Mouse (Mus musculus) left cerebral cortex, adult 2 months (tissue): ENCODE measurements around the gene Nrp1. TPM values are rescaled to one million over a fixed set of nuclear protein-coding genes. Genes with fewer than 3 reads are reported as not detected.

Experiments used
- DNase-seq, 2 experiments: peaks; one replicate each; pipeline ENCODE4 v3.0.0; 2021 to 2022; ENCODE audit warnings: low spot score in 2 of 2, mixed read lengths in 1 of 2; ENCODE audit errors: extremely low spot score in 1 of 2
- H3K27ac ChIP-seq: fragments of 200-600 bp; 2 replicates; pipeline ENCODE4 v1.8.1; 2022
- H3K4me3 ChIP-seq: fragments of 200-600 bp; 2 replicates; pipeline ENCODE4 v1.8.1; 2022
- CTCF ChIP-seq: fragments of 200-600 bp; IDR thresholded peaks from 2 replicates; pipeline ENCODE4 v1.8.1; 2022; ENCODE audit warnings: antibody characterized with exemption, mild to moderate bottlenecking, moderate library complexity
- intact Hi-C: fragments of 180-260 bp; cut with DNase I; formaldehyde crosslinking; loops from one replicate; pipeline ENCODE4 v1.15.1; 2025
- total RNA-seq, 2 experiments: library from RNA; stranded (reverse); gene quantifications; 2 replicates each; pipeline ENCODE4 v1.2.3; 2021

The Nrp1 gene
- total RNA-seq, 2 experiments from 2014 or later = 27.5 to 29.2 TPM

- TF ChIP-seq CTCF = no peak
- no peak overlapping the region for H3K27ac ChIP-seq
- intact Hi-C loops = loop anchor here (5.0 kb wide), 2 partner anchors 902 to 1162 kb away; no protein-coding TSS in a partner anchor
Measured at GRCm38 (mm10) chr8:128493801-128494200, 135.4 kb downstream of the Nrp1 start.

GRCm38 (mm10) chr8:128498836-128499235 lies 140.4 kb downstream of the Nrp1 start:
- intact Hi-C loops = no loop called here
- no peak overlapping the region for H3K27ac ChIP-seq
- no peak overlapping the region for H3K4me3 ChIP-seq
- no peak for TF ChIP-seq CTCF
- no peak for DNase-seq

More at GRCm38 (mm10) chr8:128493801-128494200, 135.4 kb downstream of the Nrp1 start:
- no peak for DNase-seq
- H3K4me3 ChIP-seq = no peak overlapping the region

- TF ChIP-seq CTCF = no peak
- Histone ChIP-seq H3K27ac (no peak overlapping the region), H3K4me3 (no peak overlapping the region)
- DNase-seq = no peak
- intact Hi-C loops = no loop called here
Measured at GRCm38 (mm10) chr8:128504136-128504829, 145.9 kb downstream of the Nrp1 start.

- no peak for TF ChIP-seq CTCF
- Histone ChIP-seq H3K27ac (no peak overlapping the region), H3K4me3 (no peak overlapping the region)
- DNase-seq = no peak
- intact Hi-C loops = no loop called here
Measured at GRCm38 (mm10) chr8:128505866-128506265, 147.5 kb downstream of the Nrp1 start.

GRCm38 (mm10) chr8:128508723-128509122 lies 150.3 kb downstream of the Nrp1 start:
- no peak for TF ChIP-seq CTCF
- DNase-seq = peak in 1 of 2 experiments; percentile 9
- Histone ChIP-seq H3K4me3 (no peak overlapping the region), H3K27ac (no peak overlapping the region)
- intact Hi-C loops = no loop called here

- intact Hi-C loops = no loop called here
- no peak for DNase-seq
- Histone ChIP-seq H3K4me3 (no peak overlapping the region), H3K27ac (no peak overlapping the region)
- TF ChIP-seq CTCF = peak; percentile 30
Measured at GRCm38 (mm10) chr8:128511021-128511420, 152.6 kb downstream of the Nrp1 start.

- no peak for DNase-seq
- intact Hi-C loops = no loop called here
- TF ChIP-seq CTCF = no peak
- H3K27ac ChIP-seq = no peak overlapping the region
- no peak overlapping the region for H3K4me3 ChIP-seq
Measured at GRCm38 (mm10) chr8:128511732-128512131, 153.3 kb downstream of the Nrp1 start.

GRCm38 (mm10) chr8:128516846-128517446 lies 158.5 kb downstream of the Nrp1 start:
- no peak for TF ChIP-seq CTCF
- DNase-seq = no peak
- intact Hi-C loops = no loop called here

GRCm38 (mm10) chr8:128517546-128518102 lies 159.2 kb downstream of the Nrp1 start:
- H3K27ac ChIP-seq = no peak overlapping the region
- H3K4me3 ChIP-seq = no peak overlapping the region
- no peak; the same call in 1 of the 2 replicates for TF ChIP-seq CTCF
- intact Hi-C loops = no loop called here
- no peak for DNase-seq

More at GRCm38 (mm10) chr8:128516846-128517446, 158.5 kb downstream of the Nrp1 start:
- no peak overlapping the region for H3K27ac ChIP-seq
- no peak overlapping the region for H3K4me3 ChIP-seq

- H3K27ac ChIP-seq = no peak overlapping the region
- intact Hi-C loops = no loop called here
- no peak for DNase-seq
- H3K4me3 ChIP-seq = no peak overlapping the region
- TF ChIP-seq CTCF = peak; percentile 49
Measured at GRCm38 (mm10) chr8:128519366-128519765, 161.0 kb downstream of the Nrp1 start.

- H3K4me3 ChIP-seq = no peak overlapping the region
- TF ChIP-seq CTCF = peak; percentile 39
- intact Hi-C loops = no loop called here
- H3K27ac ChIP-seq = no peak overlapping the region
- DNase-seq = no peak
Measured at GRCm38 (mm10) chr8:128523825-128524224, 165.4 kb downstream of the Nrp1 start.

GRCm38 (mm10) chr8:128525912-128526311 lies 167.5 kb downstream of the Nrp1 start:
- H3K27ac ChIP-seq = no peak overlapping the region
- TF ChIP-seq CTCF = no peak
- intact Hi-C loops = no loop called here
- no peak for DNase-seq
- no peak overlapping the region for H3K4me3 ChIP-seq
